Mouse (Mus musculus): ENCODE results near the gene Kif15. TPM values are rescaled to one million over a fixed set of nuclear protein-coding genes. Genes with fewer than 3 reads are reported as not detected.

Kif15 gene
- total RNA-seq (2014; fragmentation: Nextera tagmentation) (255 and 272 TPM in 2 replicates), total RNA-seq (2017) (197 and 222 TPM in 2 replicates), polyA plus RNA-seq (2012) (16.9 and 23.5 TPM in 2 replicates)

- Histone ChIP-seq H3K4me1 (ENCODE audit: insufficient read depth, low read depth, low read length) (peaks cover 23% of the 10 kb centered on the region), H3K27me3 (ENCODE audit: insufficient read depth, low read length) (no peaks in the 10 kb centered on the region), H3K9me3 (replicated peaks) (no peaks in the 10 kb centered on the region), H3K36me3 (replicated peaks) (peaks cover 42% of the 10 kb centered on the region), H3K4me3 (ENCODE audit: low read depth, low read length) (peak within 1 kb of the TSS; percentile 89)
- no peak for TF ChIP-seq POLR2AphosphoS5 (IDR thresholded peaks at IDR 0.05; ENCODE audit: insufficient replicate concordance, low read depth, low read length)
- TF ChIP-seq TAL1 (conservative IDR thresholded peaks at IDR 0.05; ENCODE audit: low read depth, low read length): no peak
- TF ChIP-seq CTCF (IDR thresholded peaks at IDR 0.05; ENCODE audit: low read depth, low read length): no peak
- no peak for TF ChIP-seq GATA1 (IDR thresholded peaks at IDR 0.05; ENCODE audit: borderline replicate concordance, low read length)
- TF ChIP-seq GATA2 (IDR thresholded peaks at IDR 0.05; ENCODE audit: borderline replicate concordance, low read depth, low read length): no peak
- DNase-seq (ENCODE audit: low spot score): peak; percentile 67
- peak; percentile 88 for ATAC-seq (ENCODE audit: extremely low read depth, insufficient number of reproducible peaks, low FRiP score, poor library complexity, severe bottlenecking)
These were observed at the start of gene Kif15, which contains the start of gene 1110059G10Rik for GRCm38 (mm10) chr9:122950643-122951475. TSS of gene Kif15 (plus strand) at chr9:122951046. TSS of gene 1110059G10Rik (minus strand) at chr9:122951000.

- ATAC-seq (ENCODE audit: extremely low read depth, insufficient number of reproducible peaks, low FRiP score, poor library complexity, severe bottlenecking) (no peak), DNase-seq (ENCODE audit: low spot score) (no peak)
- no peak overlapping the region for H3K4me3 ChIP-seq (ENCODE audit: low read depth, low read length)
- H3K36me3 ChIP-seq (replicated peaks): no peaks in the 10 kb centered on the region
- H3K4me1 ChIP-seq (ENCODE audit: insufficient read depth, low read depth, low read length): no peaks in the 10 kb centered on the region
- peaks cover 7% of the 10 kb centered on the region; the same call in 1 of the 2 replicates for H3K27me3 ChIP-seq (ENCODE audit: insufficient read depth, low read length)
- H3K9me3 ChIP-seq (replicated peaks): peaks cover 3% of the 10 kb centered on the region
- TF ChIP-seq GATA1 (IDR thresholded peaks at IDR 0.05; ENCODE audit: borderline replicate concordance, low read length): no peak
- TF ChIP-seq TAL1 (conservative IDR thresholded peaks at IDR 0.05; ENCODE audit: low read depth, low read length): no peak
- no peak for TF ChIP-seq CTCF (IDR thresholded peaks at IDR 0.05; ENCODE audit: low read depth, low read length)
- TF ChIP-seq POLR2AphosphoS5 (IDR thresholded peaks at IDR 0.05; ENCODE audit: insufficient replicate concordance, low read depth, low read length): no peak
- TF ChIP-seq GATA2 (IDR thresholded peaks at IDR 0.05; ENCODE audit: borderline replicate concordance, low read depth, low read length): no peak
These were observed 49.8 kb upstream of the Kif15 start for GRCm38 (mm10) chr9:122901047-122901446.

GRCm38 (mm10) chr9:122902717-122903535 lies 47.9 kb upstream of the Kif15 start:
- DNase-seq (ENCODE audit: low spot score) (no peak), ATAC-seq (ENCODE audit: extremely low read depth, insufficient number of reproducible peaks, low FRiP score, poor library complexity, severe bottlenecking) (no peak)
- TF ChIP-seq GATA1 (IDR thresholded peaks at IDR 0.05; ENCODE audit: borderline replicate concordance, low read length) (no peak), TAL1 (conservative IDR thresholded peaks at IDR 0.05; ENCODE audit: low read depth, low read length) (no peak), GATA2 (IDR thresholded peaks at IDR 0.05; ENCODE audit: borderline replicate concordance, low read depth, low read length) (no peak), CTCF (IDR thresholded peaks at IDR 0.05; ENCODE audit: low read depth, low read length) (no peak), POLR2AphosphoS5 (IDR thresholded peaks at IDR 0.05; ENCODE audit: insufficient replicate concordance, low read depth, low read length) (no peak)
- Histone ChIP-seq H3K4me1 (ENCODE audit: insufficient read depth, low read depth, low read length) (no peaks in the 10 kb centered on the region), H3K36me3 (replicated peaks) (no peaks in the 10 kb centered on the region), H3K9me3 (replicated peaks) (no peaks in the 10 kb centered on the region), H3K27me3 (ENCODE audit: insufficient read depth, low read length) (peaks cover 7% of the 10 kb centered on the region; the same call in 1 of the 2 replicates), H3K4me3 (ENCODE audit: low read depth, low read length) (no peak overlapping the region)

- DNase-seq (ENCODE audit: low spot score) (no peak), ATAC-seq (ENCODE audit: extremely low read depth, insufficient number of reproducible peaks, low FRiP score, poor library complexity, severe bottlenecking) (no peak)
- TF ChIP-seq GATA1 (IDR thresholded peaks at IDR 0.05; ENCODE audit: borderline replicate concordance, low read length): no peak
- TF ChIP-seq GATA2 (IDR thresholded peaks at IDR 0.05; ENCODE audit: borderline replicate concordance, low read depth, low read length): no peak
- no peak for TF ChIP-seq POLR2AphosphoS5 (IDR thresholded peaks at IDR 0.05; ENCODE audit: insufficient replicate concordance, low read depth, low read length)
- TF ChIP-seq TAL1 (conservative IDR thresholded peaks at IDR 0.05; ENCODE audit: low read depth, low read length): no peak
- TF ChIP-seq CTCF (IDR thresholded peaks at IDR 0.05; ENCODE audit: low read depth, low read length): no peak
- Histone ChIP-seq H3K4me3 (ENCODE audit: low read depth, low read length) (peak overlapping the region; percentile 75; the same call in 1 of the 2 replicates), H3K9me3 (replicated peaks) (no peaks in the 10 kb centered on the region), H3K27me3 (ENCODE audit: insufficient read depth, low read length) (peaks cover 19% of the 10 kb centered on the region), H3K4me1 (ENCODE audit: insufficient read depth, low read depth, low read length) (peaks cover 5% of the 10 kb centered on the region), H3K36me3 (replicated peaks) (peaks cover 22% of the 10 kb centered on the region)
These were observed 28.4 kb upstream of the Kif15 start for GRCm38 (mm10) chr9:122922436-122922835.

GRCm38 (mm10) chr9:122922936-122923381 lies 27.9 kb upstream of the Kif15 start, which contains the start of gene Zfp105:
TSS of gene Zfp105 (plus strand) at chr9:122923072.
- peak within 1 kb of the TSS; percentile 75 for H3K4me3 ChIP-seq (ENCODE audit: low read depth, low read length)
- peaks cover 18% of the 10 kb centered on the region for H3K27me3 ChIP-seq (ENCODE audit: insufficient read depth, low read length)
- H3K4me1 ChIP-seq (ENCODE audit: insufficient read depth, low read depth, low read length): peaks cover 5% of the 10 kb centered on the region
- peaks cover 27% of the 10 kb centered on the region for H3K36me3 ChIP-seq (replicated peaks)
- DNase-seq (ENCODE audit: low spot score): peak; percentile 42
- ATAC-seq (ENCODE audit: extremely low read depth, insufficient number of reproducible peaks, low FRiP score, poor library complexity, severe bottlenecking): peak; percentile 34
- no peaks in the 10 kb centered on the region for H3K9me3 ChIP-seq (replicated peaks)
- TF ChIP-seq GATA2 (IDR thresholded peaks at IDR 0.05; ENCODE audit: borderline replicate concordance, low read depth, low read length): no peak
- no peak for TF ChIP-seq GATA1 (IDR thresholded peaks at IDR 0.05; ENCODE audit: borderline replicate concordance, low read length)
- TF ChIP-seq TAL1 (conservative IDR thresholded peaks at IDR 0.05; ENCODE audit: low read depth, low read length): no peak
- no peak for TF ChIP-seq POLR2AphosphoS5 (IDR thresholded peaks at IDR 0.05; ENCODE audit: insufficient replicate concordance, low read depth, low read length)
- no peak for TF ChIP-seq CTCF (IDR thresholded peaks at IDR 0.05; ENCODE audit: low read depth, low read length)

Data from G1E (cell line).